Mouse (Mus musculus): ENCODE results near the gene Prss43. TPM values are rescaled to one million over a fixed set of nuclear protein-coding genes. Genes with fewer than 3 reads are reported as not detected.

Gene Prss43
- total and polyA plus RNA-seq, 3 experiments, result not detected

DNA sequence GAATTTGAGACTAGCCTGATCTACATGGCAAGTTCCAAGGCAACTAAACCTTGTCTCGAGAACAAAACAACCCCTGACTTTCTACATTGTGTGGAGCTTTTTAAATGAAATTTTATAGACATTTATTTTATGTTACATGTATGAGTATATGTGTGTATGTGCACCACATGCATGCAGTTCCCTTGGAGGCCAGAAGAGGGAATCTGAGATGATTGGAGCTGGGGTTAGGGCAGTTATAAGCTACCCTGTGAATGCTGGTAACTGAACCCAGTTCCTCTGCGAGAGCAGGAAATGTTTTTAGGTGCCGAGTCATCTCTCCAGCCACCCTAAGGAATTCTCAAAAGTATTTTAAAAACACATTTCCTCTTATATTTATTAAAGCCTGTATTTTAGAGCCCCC, 38.3 kb upstream of the Prss43 start:
- TF ChIP-seq NELFE (IDR thresholded peaks at IDR 0.05; ENCODE audit: low read depth, low read length) (no peak), MAX (IDR thresholded peaks at IDR 0.05; ENCODE audit: low read length) (no peak), CTCF (conservative IDR thresholded peaks at IDR 0.05 in 1 of 2, IDR thresholded peaks at IDR 0.05 in 1 of 2; ENCODE audit: low read depth in 2 of 2, low read length in 2 of 2) (0 out of 4 replicates have a peak, but pooled peaks of 1 of the 2 experiments have one; percentile 1), CHD1 (IDR thresholded peaks at IDR 0.05; ENCODE audit: low read depth, low read length) (no peak), SIN3A (IDR thresholded peaks at IDR 0.05; ENCODE audit: low read length) (no peak)
- Histone ChIP-seq H3K4me1 (ENCODE audit: control insufficient read depth in 1 of 2, insufficient read depth in 2 of 2) (peaks cover 0 to 3% of the 10 kb centered on the region in 2 experiments; a peak in 2 of 4 replicates), H3K36me3 (replicated peaks in 1 of 2; ENCODE audit: control insufficient read depth in 1 of 2, insufficient read depth in 1 of 2, low read length in 1 of 2) (no peaks in the 10 kb centered on the region), H3K9me3 (replicated peaks; ENCODE audit: low read length) (peaks cover 12% of the 10 kb centered on the region), H3K27me3 (replicated peaks) (no peaks in the 10 kb centered on the region), H3K4me3 (replicated peaks in 1 of 3; ENCODE audit: low read depth in 2 of 3, low read length in 2 of 3, poor library complexity in 1 of 3) (no peak overlapping the region), H3K9ac (ENCODE audit: insufficient read depth, low read depth) (no peak overlapping the region), H3K79me2 (replicated peaks; ENCODE audit: control insufficient read depth, extremely low read depth, insufficient read depth, poor library complexity, severe bottlenecking) (no peaks in the 10 kb centered on the region), H3K4me2 (ENCODE audit: insufficient read depth, low read depth, poor library complexity, severe bottlenecking) (no peak overlapping the region), H3K27ac (ENCODE audit: insufficient read depth, low read depth) (no peak overlapping the region)
- in situ Hi-C loops (cut with MboI; ENCODE audit: low pct_ligation_motif_present, low pct_unique_long_range_greater_than_20kb, low sequenced_read_pairs), result no loop called here
- DNase-seq (ENCODE audit: extremely low read depth), result no peak
- dilution Hi-C loops (cut with MboI; ENCODE audit: extremely low pct_ligation_motif_present, extremely low pct_unique_long_range_greater_than_20kb, low sequenced_read_pairs), result no loop called here

GRCm38 (mm10) chr9:110790462-110790861, 36.0 kb upstream of the Prss43 start:
- DNase-seq (ENCODE audit: extremely low read depth), result no peak
- dilution Hi-C loops (cut with MboI; ENCODE audit: extremely low pct_ligation_motif_present, extremely low pct_unique_long_range_greater_than_20kb, low sequenced_read_pairs), result no loop called here
- H3K27me3 ChIP-seq (replicated peaks), result no peaks in the 10 kb centered on the region
- H3K9ac ChIP-seq (ENCODE audit: insufficient read depth, low read depth), result no peak overlapping the region
- no peak for TF ChIP-seq JUND (conservative IDR thresholded peaks at IDR 0.05; ENCODE audit: low read depth, low read length)
- TF ChIP-seq ELF1 (IDR thresholded peaks at IDR 0.05; ENCODE audit: low read depth, low read length), result no peak
- no peak for TF ChIP-seq MEF2A (IDR thresholded peaks at IDR 0.05; ENCODE audit: borderline replicate concordance, low read depth, low read length)
- no peak for TF ChIP-seq ZMIZ1 (IDR thresholded peaks at IDR 0.05; ENCODE audit: low read depth, low read length)
- no peak for TF ChIP-seq TCF12 (IDR thresholded peaks at IDR 0.05; ENCODE audit: low read depth, low read length)
- TF ChIP-seq HCFC1 (IDR thresholded peaks at IDR 0.05; ENCODE audit: low read depth, low read length), result no peak
- TF ChIP-seq MAFK (IDR thresholded peaks at IDR 0.05; ENCODE audit: insufficient replicate concordance, low read length), result no peak
- H3K4me1 ChIP-seq (ENCODE audit: control insufficient read depth in 1 of 2, insufficient read depth in 2 of 2), result no peaks in the 10 kb centered on the region
- H3K36me3 ChIP-seq (replicated peaks in 1 of 2; ENCODE audit: control insufficient read depth in 1 of 2, insufficient read depth in 1 of 2, low read length in 1 of 2), result no peaks in the 10 kb centered on the region
- H3K4me3 ChIP-seq (replicated peaks in 1 of 3; ENCODE audit: low read depth in 2 of 3, low read length in 2 of 3, poor library complexity in 1 of 3), result no peak overlapping the region
- no peaks in the 10 kb centered on the region for H3K79me2 ChIP-seq (replicated peaks; ENCODE audit: control insufficient read depth, extremely low read depth, insufficient read depth, poor library complexity, severe bottlenecking)
- peaks cover 7% of the 10 kb centered on the region for H3K9me3 ChIP-seq (replicated peaks; ENCODE audit: low read length)
- no peak overlapping the region for H3K4me2 ChIP-seq (ENCODE audit: insufficient read depth, low read depth, poor library complexity, severe bottlenecking)
- in situ Hi-C loops (cut with MboI; ENCODE audit: low pct_ligation_motif_present, low pct_unique_long_range_greater_than_20kb, low sequenced_read_pairs), result no loop called here
- no peak overlapping the region for H3K27ac ChIP-seq (ENCODE audit: insufficient read depth, low read depth)

- H3K4me3 ChIP-seq (replicated peaks in 1 of 3; ENCODE audit: low read depth in 2 of 3, low read length in 2 of 3, poor library complexity in 1 of 3), result peak overlapping the region in 1 of 3 experiments; percentile 32
- dilution Hi-C loops (cut with MboI; ENCODE audit: extremely low pct_ligation_motif_present, extremely low pct_unique_long_range_greater_than_20kb, low sequenced_read_pairs), result no loop called here
Measured at GRCm38 (mm10) chr9:110797013-110797412, 29.5 kb upstream of the Prss43 start.

More at GRCm38 (mm10) chr9:110797013-110797412, 29.5 kb upstream of the Prss43 start:
- Histone ChIP-seq H3K36me3 (replicated peaks in 1 of 2; ENCODE audit: control insufficient read depth in 1 of 2, insufficient read depth in 1 of 2, low read length in 1 of 2) (no peaks in the 10 kb centered on the region), H3K27ac (ENCODE audit: insufficient read depth, low read depth) (no peak overlapping the region), H3K9me3 (replicated peaks; ENCODE audit: low read length) (no peaks in the 10 kb centered on the region), H3K27me3 (replicated peaks) (no peaks in the 10 kb centered on the region), H3K4me1 (ENCODE audit: control insufficient read depth in 1 of 2, insufficient read depth in 2 of 2) (peaks cover 11 to 45% of the 10 kb centered on the region in 2 experiments; a peak in 3 of 4 replicates), H3K79me2 (replicated peaks; ENCODE audit: control insufficient read depth, extremely low read depth, insufficient read depth, poor library complexity, severe bottlenecking) (no peaks in the 10 kb centered on the region), H3K9ac (ENCODE audit: insufficient read depth, low read depth) (no peak overlapping the region), H3K4me2 (ENCODE audit: insufficient read depth, low read depth, poor library complexity, severe bottlenecking) (no peak overlapping the region)
- peak; percentile 56 for DNase-seq (ENCODE audit: extremely low read depth)
- in situ Hi-C loops (cut with MboI; ENCODE audit: low pct_ligation_motif_present, low pct_unique_long_range_greater_than_20kb, low sequenced_read_pairs), result no loop called here
- TF ChIP-seq CHD2 (IDR thresholded peaks at IDR 0.05; ENCODE audit: low read length) (no peak), BHLHE40 (IDR thresholded peaks at IDR 0.05; ENCODE audit: low read depth, low read length) (0 out of 2 replicates have a peak, but pooled peaks have one; percentile 18)

Measured in CH12.LX (cell line).